Mouse (Mus musculus): Measurements from ENCODE around the gene Dnajc5. TPM values are rescaled to one million over a fixed set of nuclear protein-coding genes. Genes with fewer than 3 reads are reported as not detected.

The Dnajc5 gene
- polyA plus RNA-seq, 2 experiments = 13.9 to 20.0 TPM

- Histone ChIP-seq H3K27me3 (ENCODE audit: control insufficient read depth, insufficient read depth, low read length) (no peaks in the 10 kb centered on the region), H3K9me3 (ENCODE audit: control insufficient read depth, low read length) (no peaks in the 10 kb centered on the region), H3K4me1 (replicated peaks; ENCODE audit: control insufficient read depth in 2 of 2, insufficient read depth in 2 of 2, low read length in 1 of 2) (peaks cover 37 to 51% of the 10 kb centered on the region in 2 experiments), H3K9ac (replicated peaks) (no peak overlapping the region; the same call in 1 of the 2 replicates), H3K36me3 (replicated peaks; ENCODE audit: control insufficient read depth, insufficient read depth, low read depth) (no peaks in the 10 kb centered on the region), H3K27ac (peak overlapping the region; percentile 64), H3K4me2 (ENCODE audit: low read depth) (peak overlapping the region; percentile 56), H3K4me3 (ENCODE audit: insufficient read depth in 1 of 2, low read depth in 2 of 2, low read length in 2 of 2) (no peak overlapping the region)
- DNase-seq (ENCODE audit: low read depth in 3 of 3, low spot score in 3 of 3) (no peak), ATAC-seq (ENCODE audit: insufficient read depth) (no peak)
- WGBS (ENCODE audit: insufficient replicate concordance) = 46% methylated on average over 5 of the region's 5 CpGs
- TF ChIP-seq EP300 (IDR thresholded peaks at IDR 0.05; ENCODE audit: low read depth) (no peak), CTCF (IDR thresholded peaks at IDR 0.05; ENCODE audit: low read depth) (no peak)
Measured at GRCm38 (mm10) chr2:181578790-181579618, 58.7 kb downstream of the Dnajc5 start.

- no peaks in the 10 kb centered on the region for H3K9me3 ChIP-seq (ENCODE audit: control insufficient read depth, low read length)
- DNase-seq (ENCODE audit: low read depth in 3 of 3, low spot score in 3 of 3) (no peak), ATAC-seq (ENCODE audit: insufficient read depth) (no peak)
- no peaks in the 10 kb centered on the region for H3K27me3 ChIP-seq (ENCODE audit: control insufficient read depth, insufficient read depth, low read length)
- H3K9ac ChIP-seq (replicated peaks) = no peak overlapping the region
- H3K4me1 ChIP-seq (replicated peaks; ENCODE audit: control insufficient read depth in 2 of 2, insufficient read depth in 2 of 2, low read length in 1 of 2) = peaks cover 37 to 50% of the 10 kb centered on the region in 2 experiments
- H3K36me3 ChIP-seq (replicated peaks; ENCODE audit: control insufficient read depth, insufficient read depth, low read depth) = no peaks in the 10 kb centered on the region; the same call in 1 of the 2 replicates
- no peak overlapping the region for H3K4me3 ChIP-seq (ENCODE audit: insufficient read depth in 1 of 2, low read depth in 2 of 2, low read length in 2 of 2)
- WGBS (ENCODE audit: insufficient replicate concordance) = 77% methylated on average over 1 of the region's 1 CpGs
- no peak for TF ChIP-seq CTCF (IDR thresholded peaks at IDR 0.05; ENCODE audit: low read depth)
- TF ChIP-seq EP300 (IDR thresholded peaks at IDR 0.05; ENCODE audit: low read depth) = no peak
- no peak overlapping the region for H3K4me2 ChIP-seq (ENCODE audit: low read depth)
- no peak overlapping the region for H3K27ac ChIP-seq
Measured at GRCm38 (mm10) chr2:181579681-181580080, 59.4 kb downstream of the Dnajc5 start.

DNA sequence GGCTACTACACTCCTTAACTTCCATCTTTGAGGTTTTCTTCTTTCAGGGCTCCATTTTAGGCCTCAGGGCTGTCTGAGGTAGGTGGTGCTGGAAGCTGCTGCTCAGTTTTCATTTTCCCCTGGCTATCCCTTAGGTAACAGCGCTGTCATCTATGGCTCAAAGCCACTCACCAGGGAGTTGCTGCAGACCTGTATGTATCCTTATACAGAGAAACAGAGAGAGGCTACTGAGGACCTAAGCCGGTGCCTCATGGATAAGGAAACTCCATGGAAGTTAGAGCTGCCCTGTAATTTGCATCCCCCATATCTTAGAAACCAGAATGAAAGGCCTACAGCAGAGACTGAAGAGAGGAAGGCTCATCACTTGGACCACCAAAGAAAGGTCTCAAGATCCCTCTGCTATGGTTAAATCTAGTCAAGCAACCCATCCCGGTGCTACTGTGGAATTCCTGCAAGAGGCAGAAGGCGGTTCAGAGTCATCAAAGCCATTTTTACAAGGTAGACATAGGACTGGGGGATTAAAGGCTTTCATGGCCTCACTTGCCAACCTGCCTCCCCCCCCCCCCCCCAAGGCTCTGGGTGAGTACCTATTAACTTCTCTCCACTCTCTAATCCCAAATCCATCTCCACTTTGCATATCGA, 60.0 kb downstream of the Dnajc5 start:
- H3K9ac ChIP-seq (replicated peaks) = peak overlapping the region; percentile 66
- H3K4me3 ChIP-seq (ENCODE audit: insufficient read depth in 1 of 2, low read depth in 2 of 2, low read length in 2 of 2) = peak overlapping the region; percentile 63 to 69
- TF ChIP-seq EP300 (IDR thresholded peaks at IDR 0.05; ENCODE audit: low read depth) = no peak
- TF ChIP-seq CTCF (IDR thresholded peaks at IDR 0.05; ENCODE audit: low read depth) = no peak
- ATAC-seq (ENCODE audit: insufficient read depth) (no peak), DNase-seq (ENCODE audit: low read depth in 3 of 3, low spot score in 3 of 3) (no peak)
- H3K27ac ChIP-seq = peak overlapping the region; percentile 69
- 81% methylated on average over 5 of the region's 5 CpGs for WGBS (ENCODE audit: insufficient replicate concordance)
- H3K4me2 ChIP-seq (ENCODE audit: low read depth) = peak overlapping the region; percentile 87
- no peaks in the 10 kb centered on the region for H3K27me3 ChIP-seq (ENCODE audit: control insufficient read depth, insufficient read depth, low read length)
- H3K36me3 ChIP-seq (replicated peaks; ENCODE audit: control insufficient read depth, insufficient read depth, low read depth) = no peaks in the 10 kb centered on the region; the same call in none of the 2 replicates
- H3K9me3 ChIP-seq (ENCODE audit: control insufficient read depth, low read length) = no peaks in the 10 kb centered on the region
- peaks cover 37 to 50% of the 10 kb centered on the region in 2 experiments for H3K4me1 ChIP-seq (replicated peaks; ENCODE audit: control insufficient read depth in 2 of 2, insufficient read depth in 2 of 2, low read length in 1 of 2)

DNA sequence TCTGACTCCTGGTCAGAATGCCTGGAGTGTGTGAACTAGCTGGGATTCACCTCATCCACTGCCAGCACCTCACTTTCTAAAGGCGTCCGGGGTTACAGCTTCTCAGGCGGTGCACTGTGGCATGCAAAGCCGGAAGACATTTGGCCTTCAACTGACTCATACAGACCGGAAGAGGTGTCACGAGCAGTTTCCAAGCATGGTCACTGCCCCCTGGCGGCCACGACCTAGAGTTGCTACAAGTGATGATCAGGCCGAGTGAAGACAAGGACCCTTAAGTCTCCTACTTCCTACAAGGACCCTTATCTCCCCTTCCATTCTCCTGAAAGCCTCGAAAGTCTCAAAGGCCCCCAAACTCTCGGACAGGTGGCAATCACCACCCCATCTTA, 60.7 kb downstream of the Dnajc5 start:
- H3K27ac ChIP-seq = peak overlapping the region; percentile 69
- H3K36me3 ChIP-seq (replicated peaks; ENCODE audit: control insufficient read depth, insufficient read depth, low read depth) = no peaks in the 10 kb centered on the region; the same call in none of the 2 replicates
- no peaks in the 10 kb centered on the region for H3K9me3 ChIP-seq (ENCODE audit: control insufficient read depth, low read length)
- DNase-seq (ENCODE audit: low read depth in 3 of 3, low spot score in 3 of 3) = peak; percentile 83 to 84 (median 84)
- H3K4me3 ChIP-seq (ENCODE audit: insufficient read depth in 1 of 2, low read depth in 2 of 2, low read length in 2 of 2) = peak overlapping the region; percentile 63 to 69
- peak overlapping the region; percentile 87 for H3K4me2 ChIP-seq (ENCODE audit: low read depth)
- TF ChIP-seq CTCF (IDR thresholded peaks at IDR 0.05; ENCODE audit: low read depth) (peak; percentile 98), EP300 (IDR thresholded peaks at IDR 0.05; ENCODE audit: low read depth) (peak; percentile 15; the same call in 1 of the 2 replicates)
- peaks cover 37 to 50% of the 10 kb centered on the region in 2 experiments for H3K4me1 ChIP-seq (replicated peaks; ENCODE audit: control insufficient read depth in 2 of 2, insufficient read depth in 2 of 2, low read length in 1 of 2)
- no peaks in the 10 kb centered on the region for H3K27me3 ChIP-seq (ENCODE audit: control insufficient read depth, insufficient read depth, low read length)
- WGBS (ENCODE audit: insufficient replicate concordance) = under 1% methylated on average over 11 of the region's 11 CpGs
- peak overlapping the region; percentile 66 for H3K9ac ChIP-seq (replicated peaks)
- ATAC-seq (ENCODE audit: insufficient read depth) = peak; percentile 77

All from liver, embryonic 14.5 days (tissue).